In genomic region chr11:78935178-78935577, GRCm38 (mm10) we compare ENCODE assay signal across 24 mouse cellular contexts. TPM values are rescaled to one million over a fixed set of nuclear protein-coding genes. Genes with fewer than 3 reads are reported as not detected.
DNase-seq lines count a peak whose midpoint lies in the region; ATAC-seq lines count a peak whose summit lies in the region.
"Had no signal": no experiment of that assay in that cellular context is flagged by ENCODE, and none has a peak within 500 bp of the region (broad histone marks: within the 10 kb centered on the region; RNA-seq: fewer than 3 reads in every experiment).

No protein-coding gene starts in this region.

- H3K4me1 ChIP-seq in heart, embryonic 11.5 days (ENCODE audit: control insufficient read depth, insufficient read depth, low read length) = no peaks in the 10 kb centered on the region
- H3K4me1 ChIP-seq in kidney, embryonic 16.5 days (ENCODE audit: insufficient read depth, low read length) = no peaks in the 10 kb centered on the region
- H3K4me1 ChIP-seq in midbrain, embryonic 10.5 days = peaks cover 6% of the 10 kb centered on the region
- H3K4me1 ChIP-seq in midbrain, embryonic 14.5 days (ENCODE audit: control insufficient read depth, insufficient read depth, low read length) = peaks cover 4% of the 10 kb centered on the region; the same call in 1 of the 2 replicates
- H3K4me1 ChIP-seq: embryonic facial prominence, embryonic 15.5 days; hindbrain, embryonic 12.5 days; limb, embryonic 13.5 days; midbrain, embryonic 15.5 days had no signal

- no peaks in the 10 kb centered on the region for H3K9me3 ChIP-seq in heart, embryonic 11.5 days (replicated peaks; ENCODE audit: control insufficient read depth, low read length)
- no peaks in the 10 kb centered on the region for H3K9me3 ChIP-seq in kidney, embryonic 16.5 days (ENCODE audit: low read length)
- H3K9me3 ChIP-seq in midbrain, embryonic 10.5 days (replicated peaks) = no peaks in the 10 kb centered on the region
- H3K9me3 ChIP-seq in midbrain, embryonic 14.5 days (ENCODE audit: control insufficient read depth, low read length) = no peaks in the 10 kb centered on the region
- H3K9me3 ChIP-seq: embryonic facial prominence, embryonic 15.5 days; hindbrain, embryonic 12.5 days; limb, embryonic 13.5 days; midbrain, embryonic 15.5 days had no signal

- ATAC-seq in heart, embryonic 11.5 days (replicated peaks; ENCODE audit: insufficient number of reproducible peaks, low FRiP score, low TSS enrichment) = no peak
- no peak for ATAC-seq in kidney, embryonic 16.5 days (ENCODE audit: low FRiP score, low TSS enrichment)
- no peak for ATAC-seq in midbrain, embryonic 14.5 days (ENCODE audit: low FRiP score, low TSS enrichment)
- ATAC-seq: inflammation-experienced regulatory T-cells, adult 6 months; midbrain, embryonic 15.5 days had no signal

- 74% methylated on average over 6 of the region's 6 CpGs for WGBS in heart, embryonic 11.5 days (ENCODE audit: insufficient replicate concordance)
- 71% methylated on average over 6 of the region's 6 CpGs for WGBS in kidney, embryonic 16.5 days
- WGBS in midbrain, embryonic 10.5 days = 74% methylated on average over 6 of the region's 6 CpGs
- WGBS in midbrain, embryonic 14.5 days = 84% methylated on average over 6 of the region's 6 CpGs

- H3K4me3 ChIP-seq in heart, embryonic 11.5 days (ENCODE audit: low read depth, low read length) = no peak overlapping the region
- no peak overlapping the region for H3K4me3 ChIP-seq in kidney, embryonic 16.5 days (ENCODE audit: low read length)
- H3K4me3 ChIP-seq in midbrain, embryonic 10.5 days = no peak overlapping the region
- no peak overlapping the region for H3K4me3 ChIP-seq in midbrain, embryonic 14.5 days (replicated peaks; ENCODE audit: low read depth, low read length)
- H3K4me3 ChIP-seq: embryonic facial prominence, embryonic 15.5 days; hindbrain, embryonic 12.5 days; limb, embryonic 13.5 days; midbrain, embryonic 15.5 days; myocyte had no signal

- no peak overlapping the region for H3K9ac ChIP-seq in heart, embryonic 11.5 days (ENCODE audit: low read depth, low read length)
- no peak overlapping the region for H3K9ac ChIP-seq in kidney, embryonic 16.5 days (replicated peaks; ENCODE audit: low read length)
- H3K9ac ChIP-seq in midbrain, embryonic 14.5 days (replicated peaks; ENCODE audit: low read length) = no peak overlapping the region
- H3K9ac ChIP-seq: embryonic facial prominence, embryonic 15.5 days; hindbrain, embryonic 12.5 days; limb, embryonic 13.5 days; liver, embryonic 14.5 days; midbrain, embryonic 15.5 days had no signal

- H3K4me2 ChIP-seq in heart, embryonic 11.5 days = no peak overlapping the region
- no peak overlapping the region for H3K4me2 ChIP-seq in kidney, embryonic 16.5 days (replicated peaks; ENCODE audit: low read depth, low read length)
- H3K4me2 ChIP-seq in midbrain, embryonic 14.5 days (ENCODE audit: low read length) = no peak overlapping the region
- H3K4me2 ChIP-seq: embryonic facial prominence, embryonic 15.5 days; hindbrain, embryonic 12.5 days; limb, embryonic 13.5 days; midbrain, embryonic 15.5 days had no signal

- DNase-seq in heart, adult 8-10 months (ENCODE audit: low spot score) = peak; percentile 52
- no peak for DNase-seq in kidney, postnatal 25 days
- no peak for DNase-seq in midbrain, embryonic 10.5 days (ENCODE audit: low spot score)
- DNase-seq in midbrain, embryonic 14.5 days = no peak
- peak; percentile 13 for DNase-seq in lung, postnatal 36 days
- no peak for DNase-seq in frontal cortex, postnatal 10 days (ENCODE audit: low spot score in 2 of 2)
- DNase-seq: adrenal gland, postnatal 36 days; B cell, adult 2 months; cerebellum, adult 18-20 months; cerebellum, postnatal 25 days; embryo, embryonic 11 days; layer of hippocampus, postnatal 36 days; right cerebral cortex, postnatal 14 days; thymus, postnatal 4 days had no signal

- H3K27me3 ChIP-seq in heart, embryonic 11.5 days (ENCODE audit: control insufficient read depth, insufficient read depth, low read length) = no peaks in the 10 kb centered on the region
- H3K27me3 ChIP-seq in kidney, embryonic 16.5 days (ENCODE audit: insufficient read depth, low read length) = no peaks in the 10 kb centered on the region
- no peaks in the 10 kb centered on the region for H3K27me3 ChIP-seq in midbrain, embryonic 10.5 days (ENCODE audit: low read depth, poor library complexity, severe bottlenecking)
- H3K27me3 ChIP-seq in midbrain, embryonic 14.5 days (ENCODE audit: control insufficient read depth, insufficient read depth, low read length) = no peaks in the 10 kb centered on the region
- H3K27me3 ChIP-seq: embryonic facial prominence, embryonic 15.5 days; hindbrain, embryonic 12.5 days; limb, embryonic 13.5 days; midbrain, embryonic 15.5 days had no signal

- no peak overlapping the region for H3K27ac ChIP-seq in heart, embryonic 11.5 days (ENCODE audit: low read depth, low read length)
- H3K27ac ChIP-seq in kidney, embryonic 16.5 days (ENCODE audit: low read length) = 0 out of 2 replicates have a peak overlapping the region, but pooled peaks have one; percentile 13
- H3K27ac ChIP-seq in midbrain, embryonic 10.5 days (replicated peaks) = 0 out of 2 replicates have a peak overlapping the region, but pooled peaks have one; percentile 0
- H3K27ac ChIP-seq in midbrain, embryonic 14.5 days (replicated peaks; ENCODE audit: low read depth, low read length) = no peak overlapping the region
- H3K27ac ChIP-seq: embryonic facial prominence, embryonic 15.5 days; hindbrain, embryonic 12.5 days; limb, embryonic 13.5 days; liver, embryonic 14.5 days; midbrain, embryonic 15.5 days had no signal

- H3K36me3 ChIP-seq in heart, embryonic 11.5 days (ENCODE audit: control insufficient read depth, insufficient read depth, low read length) = no peaks in the 10 kb centered on the region
- H3K36me3 ChIP-seq in kidney, embryonic 16.5 days (ENCODE audit: insufficient read depth, low read length) = no peaks in the 10 kb centered on the region
- no peaks in the 10 kb centered on the region for H3K36me3 ChIP-seq in midbrain, embryonic 10.5 days
- no peaks in the 10 kb centered on the region for H3K36me3 ChIP-seq in midbrain, embryonic 14.5 days (ENCODE audit: control insufficient read depth, insufficient read depth, low read length)
- H3K36me3 ChIP-seq: embryonic facial prominence, embryonic 15.5 days; hindbrain, embryonic 12.5 days; limb, embryonic 13.5 days; midbrain, embryonic 15.5 days had no signal

RNA-seq across cellular contexts. Expression of gene Nos2, which starts 14.6 kb away (rescaled TPM):
- 1 to 10 TPM; 4.1 to 6.9 (median 4.3) TPM for total RNA-seq in heart, adult 8-10 months (2022)
- polyA plus RNA-seq in heart, embryonic 11.5 days (2014; fragmentation: Nextera tagmentation; extraction: Ambion mirVana) = 0.08 and 0.11 TPM in 2 replicates
- 2.1 and 2.7 TPM in 2 replicates for polyA plus RNA-seq in kidney, embryonic 16.5 days (2015; fragmentation: Nextera tagmentation; extraction: Ambion mirVana)
- 0.93 and 1.0 TPM in 2 replicates for polyA plus RNA-seq in midbrain, embryonic 10.5 days (2016; fragmentation: Nextera tagmentation; extraction: Ambion mirVana)
- 0.85 and 1.3 TPM in 2 replicates for polyA plus RNA-seq in midbrain, embryonic 14.5 days (2014; fragmentation: Nextera tagmentation; extraction: Ambion mirVana)
- total RNA-seq: megakaryocyte progenitor cell, adult 5-6 weeks had no signal
- polyA plus RNA-seq: inflammation-experienced regulatory T-cells, adult 6 months had no signal

RNA-seq across cellular contexts. Expression of gene Lgals9, which starts 49.6 kb away (rescaled TPM):
- 10 to 100 TPM; 15.9 to 19.3 (median 17.1) TPM for total RNA-seq in heart, adult 8-10 months (2022)
- polyA plus RNA-seq in heart, embryonic 11.5 days (2014; fragmentation: Nextera tagmentation; extraction: Ambion mirVana) = 41.9 and 44.6 TPM in 2 replicates
- polyA plus RNA-seq in kidney, embryonic 16.5 days (2015; fragmentation: Nextera tagmentation; extraction: Ambion mirVana) = 52.5 and 59.5 TPM in 2 replicates
- 2.6 and 4.9 TPM in 2 replicates for polyA plus RNA-seq in midbrain, embryonic 10.5 days (2016; fragmentation: Nextera tagmentation; extraction: Ambion mirVana)
- 3.7 and 13.7 TPM in 2 replicates for polyA plus RNA-seq in midbrain, embryonic 14.5 days (2014; fragmentation: Nextera tagmentation; extraction: Ambion mirVana)

Comparison
In these comparisons a context has a peak if more than half of its experiments do, and no peak if none do; other contexts are left out.
1. H3K27ac ChIP-seq: peak in kidney, embryonic 16.5 days (single experiment) and midbrain, embryonic 10.5 days (single experiment); none in heart, embryonic 11.5 days (single experiment) and midbrain, embryonic 14.5 days (single experiment).
2. DNase-seq: peak in heart, adult 8-10 months (single experiment) and lung, postnatal 36 days (single experiment); none in kidney, postnatal 25 days (0 of 2), midbrain, embryonic 10.5 days (single experiment), midbrain, embryonic 14.5 days (single experiment) and frontal cortex, postnatal 10 days (0 of 2).